Mouse (Mus musculus) kidney, postnatal 4 days (tissue): ENCODE results near the gene Tns4.
A peak's percentile ranks its signal among the peaks of the same experiment; 100 is the strongest.

ENCODE experiments used
- DNase-seq, 2 experiments: peaks; one replicate each; pipeline ENCODE4 v3.0.0; 2021; ENCODE audit warnings: mixed read lengths in 2 of 2

Tns4 gene

DNA sequence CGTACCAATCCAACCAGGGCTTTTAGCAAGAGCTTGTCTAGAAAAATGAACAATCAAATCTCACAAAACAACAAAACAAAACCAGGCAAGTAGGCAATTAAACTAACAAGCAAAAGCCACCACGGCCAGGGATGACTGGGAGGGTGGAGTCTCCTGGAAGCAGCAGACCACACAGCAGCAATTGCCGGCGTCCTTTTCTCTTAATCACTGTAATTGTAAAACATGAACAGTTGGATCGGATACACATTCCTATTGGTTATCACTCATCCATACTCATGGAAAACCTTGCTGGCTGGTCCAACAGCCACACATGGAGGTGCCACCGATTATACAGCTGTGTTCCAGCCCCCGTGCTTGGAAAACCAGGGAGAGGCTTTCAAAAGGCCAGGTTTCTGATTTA lies 28.8 kb upstream of the Tns4 start:
- no peak for DNase-seq

DNA sequence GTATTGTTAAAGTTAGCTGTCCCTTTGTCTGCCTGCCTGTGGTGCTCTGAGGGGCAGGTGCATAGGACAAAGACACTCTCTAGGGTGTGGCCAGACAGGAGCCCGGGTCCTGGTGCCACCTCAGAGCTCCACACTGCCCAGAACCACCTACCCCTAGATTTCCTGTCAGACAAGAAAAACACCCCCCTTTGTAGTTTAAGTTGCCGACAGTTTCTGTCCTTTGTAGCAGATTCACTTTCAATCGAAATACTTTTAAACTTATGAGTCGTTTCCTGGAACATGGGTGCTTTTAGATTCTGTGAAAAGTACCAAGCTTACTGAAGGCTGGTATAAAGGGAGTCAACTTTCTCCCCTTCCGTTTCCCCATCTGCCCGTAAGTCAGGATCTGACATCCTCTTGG lies 26.8 kb upstream of the Tns4 start:
- no peak for DNase-seq

DNA sequence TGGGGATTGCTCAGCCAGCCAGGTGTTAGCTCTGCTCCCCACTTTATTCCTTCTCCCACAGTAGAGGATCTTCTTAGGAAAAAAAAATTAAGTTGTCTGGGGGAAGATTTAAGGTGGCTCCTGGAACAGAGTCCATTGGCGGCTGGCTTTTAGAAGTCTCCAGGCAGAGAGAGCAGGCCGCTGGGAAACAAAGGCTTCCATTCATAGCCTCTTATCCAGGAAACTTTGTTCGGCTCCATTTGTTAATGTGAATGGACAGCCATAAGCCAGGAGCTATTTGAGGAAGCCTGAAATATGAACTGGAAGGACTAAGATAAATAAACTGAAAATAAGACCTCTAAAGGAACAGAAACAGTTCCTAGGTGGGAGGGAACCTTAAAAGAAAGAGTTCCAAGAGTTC lies 24.0 kb upstream of the Tns4 start:
- no peak for DNase-seq

DNA sequence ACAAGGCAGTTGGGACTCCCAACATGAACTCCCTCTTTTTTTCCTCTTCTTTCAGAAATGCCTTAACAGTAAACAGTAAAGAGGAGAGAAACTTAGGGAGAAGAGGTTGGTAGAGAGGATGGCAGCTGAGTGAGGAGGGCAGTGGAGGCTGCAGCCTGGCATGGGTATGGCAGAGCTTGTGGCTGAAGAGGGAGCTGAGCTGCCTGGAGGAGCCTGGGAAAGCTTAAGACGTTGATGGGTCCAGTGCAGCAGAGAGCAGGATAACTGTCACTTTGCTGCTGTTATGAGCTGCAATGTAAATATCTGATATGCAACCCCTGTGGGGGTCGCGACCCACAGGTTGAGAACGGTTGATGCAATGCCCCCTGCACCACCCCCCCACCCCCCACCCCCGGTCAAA lies 23.6 kb upstream of the Tns4 start:
- DNase-seq, result no peak

DNA sequence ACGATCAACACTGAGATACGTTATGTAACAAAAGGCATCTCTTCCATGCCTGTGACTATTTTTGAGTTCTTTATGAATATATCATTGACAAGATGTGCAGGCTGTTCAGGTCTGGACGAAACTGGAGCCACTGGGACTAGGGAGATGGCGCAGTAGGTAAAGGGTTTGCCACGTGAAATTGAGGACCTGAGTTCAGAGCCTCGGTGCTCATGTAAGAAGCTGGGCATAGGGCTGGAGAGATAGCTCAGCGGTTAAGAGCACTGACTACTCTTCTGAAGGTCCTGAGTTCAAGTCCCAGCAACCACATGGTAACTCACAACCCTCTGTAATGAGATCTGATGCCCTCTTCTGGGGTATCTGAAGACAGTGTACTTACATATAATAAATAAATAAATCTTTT lies 22.5 kb upstream of the Tns4 start:
- DNase-seq, result no peak

DNA sequence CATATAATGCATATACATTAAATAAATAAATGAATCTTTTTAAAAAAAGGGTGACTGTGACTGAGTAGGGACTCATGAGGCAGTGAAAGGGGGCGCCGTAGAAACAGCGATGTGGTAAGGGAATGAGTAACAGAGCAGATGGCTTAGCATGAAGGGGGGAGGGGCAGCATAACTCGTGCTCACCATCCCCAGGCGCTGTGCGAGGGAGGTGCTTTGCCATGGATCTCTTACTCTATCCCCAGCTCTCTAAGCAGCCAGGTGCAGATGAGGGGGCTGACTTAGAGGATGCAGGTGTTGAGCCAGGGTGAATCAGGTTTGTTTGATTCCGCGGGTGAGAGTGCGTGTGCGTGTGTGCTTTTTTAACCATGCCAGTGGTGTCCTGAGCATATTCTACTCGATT lies 22.0 kb upstream of the Tns4 start:
- DNase-seq, result peak in 1 of 2 experiments; percentile 67

DNA sequence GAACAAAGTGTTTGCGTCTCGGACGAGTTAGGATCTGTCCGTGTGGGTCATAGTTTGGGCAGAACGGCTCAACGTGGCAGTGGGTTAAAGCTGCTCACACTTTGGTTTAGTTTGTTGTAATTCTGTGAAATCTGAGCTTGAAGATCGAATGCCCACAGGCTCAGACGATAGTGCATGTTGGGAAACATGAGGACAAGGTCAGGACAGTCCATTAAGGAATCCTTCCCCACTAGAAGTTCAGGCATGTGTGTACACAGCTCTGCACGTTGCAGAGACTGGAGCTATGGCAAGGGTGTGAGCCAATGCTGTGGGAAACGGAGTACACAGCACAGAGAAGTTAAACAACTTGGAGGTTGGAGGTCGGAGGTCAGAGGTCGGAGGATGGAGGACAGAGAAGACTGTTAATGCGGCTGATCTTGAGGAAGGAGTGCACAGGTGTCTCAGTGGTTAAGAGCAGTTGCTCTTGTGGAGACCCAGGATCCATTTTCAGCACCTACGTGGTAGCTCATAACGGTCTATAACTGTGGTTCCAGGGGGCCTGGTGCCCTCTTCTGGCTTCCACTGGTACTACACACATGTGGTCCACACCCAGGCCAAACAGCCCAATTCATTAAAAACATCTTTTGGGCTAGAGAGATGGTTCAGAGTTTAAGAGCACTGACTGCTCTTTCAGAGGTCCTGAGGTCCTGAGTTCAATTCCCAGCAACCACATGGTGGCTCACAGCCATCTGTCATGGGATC lies 21.4 kb upstream of the Tns4 start:
- peak in 1 of 2 experiments; percentile 46 for DNase-seq

DNA sequence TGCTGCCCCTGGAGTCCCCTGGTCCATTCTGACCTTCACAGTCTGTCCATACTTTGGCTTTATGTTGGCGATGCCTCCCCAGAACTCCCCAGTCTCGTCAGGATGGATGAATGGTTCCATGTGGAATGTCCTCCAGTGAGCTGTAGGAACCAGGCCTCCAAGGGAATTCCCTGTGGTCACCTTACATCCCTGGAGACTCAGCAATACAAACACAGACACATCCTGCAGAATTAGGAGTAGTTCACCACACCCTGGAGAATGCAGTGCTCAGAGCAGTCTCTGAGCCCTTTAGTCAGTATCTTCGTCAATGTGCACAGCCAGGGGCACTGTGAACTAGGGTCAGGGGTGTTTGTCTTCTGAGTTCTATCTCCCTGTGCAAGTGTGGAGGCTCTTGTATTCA lies 19.2 kb upstream of the Tns4 start:
- no peak for DNase-seq

DNA sequence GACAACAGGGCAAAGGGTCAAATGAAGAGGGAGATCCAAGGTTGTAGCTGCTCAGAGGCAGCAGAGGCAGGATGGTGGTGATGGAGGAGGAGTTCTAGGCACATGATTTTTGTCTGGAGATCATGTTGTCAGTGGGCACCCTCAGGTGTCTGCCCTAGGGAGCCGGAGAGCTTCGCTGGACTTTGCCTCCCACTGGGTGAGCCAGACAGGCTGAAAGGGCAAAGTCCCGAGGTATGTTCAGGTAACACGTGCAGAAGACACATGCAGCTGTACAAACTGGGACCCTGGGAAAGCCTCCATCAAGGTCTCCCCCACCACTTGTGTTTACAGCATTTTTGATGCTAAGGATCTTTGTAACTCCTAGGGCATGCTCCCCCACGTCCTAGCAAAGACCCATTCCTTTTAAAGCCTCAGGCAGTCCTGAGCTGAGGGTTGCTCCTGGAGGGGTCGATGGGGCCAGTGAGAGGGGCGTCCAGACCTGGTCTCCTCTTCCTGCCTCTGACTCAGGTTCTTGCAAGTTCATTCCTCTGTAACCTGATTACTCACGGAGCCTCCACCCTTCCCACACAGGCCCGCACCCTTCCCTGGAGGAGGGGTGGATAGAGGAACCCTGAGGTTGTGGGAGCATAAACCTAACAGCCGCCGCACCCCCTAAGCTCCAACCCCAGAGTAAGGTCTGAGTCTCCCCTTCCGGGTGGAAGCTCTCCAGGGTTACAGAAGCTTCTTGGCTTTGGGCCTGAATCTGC lies 17.0 kb upstream of the Tns4 start:
- peak in 1 of 2 experiments; percentile 59 for DNase-seq

DNA sequence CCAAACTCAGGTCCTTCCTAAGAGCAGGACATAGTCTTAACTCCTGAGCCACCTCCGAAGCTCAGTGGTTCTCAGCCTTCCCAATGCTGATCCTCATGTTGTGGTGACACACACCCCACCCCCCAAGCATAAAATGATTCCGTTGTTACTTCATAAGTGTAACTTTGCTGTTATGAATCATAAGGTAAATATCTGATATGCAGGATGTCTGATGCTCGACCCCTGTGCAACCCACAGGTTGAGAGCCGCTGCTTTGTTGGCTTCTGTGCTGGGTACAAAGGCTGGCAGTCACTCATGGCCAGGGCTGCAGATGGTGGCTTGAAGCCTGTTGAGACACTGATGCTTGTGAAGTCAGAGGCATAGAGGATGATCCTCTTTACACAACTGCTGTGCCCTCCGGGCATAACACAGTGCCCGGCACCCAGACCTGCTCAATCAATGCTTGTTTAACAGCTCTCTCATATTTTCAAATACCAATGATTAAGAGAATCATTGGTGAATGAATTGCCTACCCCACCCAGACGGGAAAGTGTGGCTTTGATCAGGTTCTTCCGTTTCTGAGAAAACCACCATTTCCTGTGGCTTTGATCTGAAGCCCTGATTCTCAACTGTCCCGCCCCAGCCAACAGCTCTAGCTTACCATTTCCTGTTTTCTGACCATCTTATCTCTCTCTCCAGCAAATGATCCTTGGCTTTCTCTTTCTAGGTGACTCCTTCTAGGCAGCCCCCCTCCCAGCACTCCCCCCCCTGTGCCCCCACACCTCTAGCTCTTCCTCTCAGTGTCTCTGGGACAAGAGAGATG lies 15.7 kb upstream of the Tns4 start:
- no peak for DNase-seq

DNA sequence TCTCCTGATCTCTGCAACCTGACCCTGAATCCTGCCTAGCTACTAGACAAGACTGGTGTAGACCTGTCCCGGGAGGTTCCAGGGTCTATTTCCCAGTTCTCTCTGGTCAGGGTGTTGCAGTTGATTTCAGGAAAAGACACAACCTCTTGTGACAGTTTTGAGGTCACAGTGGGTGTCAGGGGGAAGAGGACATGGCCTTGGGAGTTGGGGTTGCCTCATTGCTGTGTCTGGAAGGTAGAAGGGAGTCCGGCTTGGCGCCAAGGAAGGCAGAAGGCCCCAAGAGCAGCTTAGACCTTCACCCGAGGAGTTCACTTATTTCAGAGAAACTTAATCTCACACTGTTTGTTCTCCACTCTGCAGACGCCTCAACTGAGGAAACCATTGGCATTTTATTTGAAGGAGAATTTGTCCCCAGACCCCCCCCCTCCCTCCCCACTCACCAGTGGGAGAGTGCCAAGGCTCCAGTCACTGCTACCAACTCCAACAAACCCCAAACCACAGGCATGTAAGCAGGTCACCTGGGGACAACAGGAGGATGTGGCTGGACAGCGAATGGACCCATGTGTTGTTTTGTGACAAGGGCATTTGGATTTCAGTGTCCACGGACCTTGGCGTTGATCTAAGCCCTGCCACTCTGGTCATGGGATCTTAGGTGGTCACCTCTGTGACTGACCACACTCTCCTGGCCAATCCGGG lies 13.6 kb upstream of the Tns4 start:
- DNase-seq, result no peak

DNA sequence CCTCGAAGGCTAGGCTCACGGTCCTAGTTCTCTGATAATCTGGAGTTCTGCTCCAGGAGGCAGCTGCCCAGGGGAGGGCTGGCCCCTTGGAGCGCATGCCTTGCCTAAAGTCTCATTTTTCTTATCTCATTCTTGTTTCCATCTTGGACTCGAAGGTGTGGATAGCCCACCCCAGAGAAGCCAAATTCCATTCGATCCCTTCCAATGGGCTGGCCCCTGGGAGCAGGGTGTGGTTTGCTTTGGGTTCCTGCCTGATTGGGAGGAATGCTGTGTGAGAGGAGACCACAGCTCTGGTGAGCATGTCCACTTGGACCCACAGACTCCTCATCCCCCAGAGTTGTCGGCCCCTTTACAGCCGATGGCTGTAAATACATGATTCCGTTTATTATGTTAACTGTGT lies 12.6 kb upstream of the Tns4 start:
- DNase-seq, result no peak

DNA sequence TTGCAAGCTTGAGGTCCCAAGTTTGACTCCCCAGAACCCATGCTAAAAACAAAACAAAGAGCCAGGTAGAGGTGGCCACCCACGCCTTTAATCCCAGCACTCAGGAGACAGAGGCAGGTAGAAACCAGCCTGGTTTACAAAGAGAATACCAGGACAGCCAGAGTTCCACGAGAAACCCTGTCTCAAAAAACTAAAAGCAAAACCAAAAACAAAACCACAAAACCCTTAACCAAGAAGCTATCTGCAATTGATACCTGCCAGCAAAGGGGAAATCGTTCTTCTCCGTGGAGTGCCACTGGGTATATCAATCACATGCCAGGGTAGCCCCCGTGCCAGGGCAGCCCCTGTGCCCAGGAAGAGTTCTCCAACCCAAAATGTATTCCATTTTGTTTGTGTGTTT lies 11.1 kb upstream of the Tns4 start:
- DNase-seq, result no peak

DNA sequence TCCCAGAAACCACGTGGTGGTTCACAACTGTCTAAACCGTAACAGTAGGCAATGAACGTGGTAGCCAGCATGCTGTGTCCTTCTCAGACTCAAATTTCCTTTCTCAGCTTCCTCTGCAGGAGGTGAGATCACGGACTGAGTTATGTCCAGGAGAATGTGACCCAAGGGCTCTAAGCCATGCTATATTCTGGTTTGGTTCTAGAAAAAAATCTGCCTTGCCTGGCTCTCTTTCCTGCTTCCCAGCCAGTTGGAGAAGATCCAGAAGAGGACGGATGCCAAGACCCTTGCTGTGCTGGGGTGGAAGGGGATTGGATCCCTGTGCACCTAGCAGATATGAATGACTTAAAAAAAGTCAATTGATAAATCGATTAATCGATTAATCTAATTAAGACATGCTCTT lies 10.4 kb upstream of the Tns4 start:
- DNase-seq, result peak; percentile 47 to 55

DNA sequence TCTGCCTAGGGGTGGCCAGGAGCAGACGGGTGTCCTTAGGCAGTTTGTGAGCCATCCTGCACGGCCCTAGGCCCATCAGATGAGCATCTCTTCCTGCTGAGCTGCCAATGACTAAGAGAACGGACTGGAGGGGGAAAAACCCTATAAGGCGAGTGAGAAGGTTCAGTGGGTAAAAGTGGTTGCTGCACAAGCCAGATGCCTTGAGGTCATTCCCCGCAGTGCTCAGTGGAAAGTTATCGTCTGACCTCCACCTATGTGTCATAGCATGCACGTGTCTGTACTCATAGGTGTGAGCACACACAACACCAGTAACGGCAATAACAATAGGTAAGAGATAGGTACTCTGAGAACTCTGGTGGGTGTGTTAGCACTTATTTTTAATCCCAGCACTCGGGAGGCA lies 9.8 kb upstream of the Tns4 start:
- DNase-seq, result no peak

DNA sequence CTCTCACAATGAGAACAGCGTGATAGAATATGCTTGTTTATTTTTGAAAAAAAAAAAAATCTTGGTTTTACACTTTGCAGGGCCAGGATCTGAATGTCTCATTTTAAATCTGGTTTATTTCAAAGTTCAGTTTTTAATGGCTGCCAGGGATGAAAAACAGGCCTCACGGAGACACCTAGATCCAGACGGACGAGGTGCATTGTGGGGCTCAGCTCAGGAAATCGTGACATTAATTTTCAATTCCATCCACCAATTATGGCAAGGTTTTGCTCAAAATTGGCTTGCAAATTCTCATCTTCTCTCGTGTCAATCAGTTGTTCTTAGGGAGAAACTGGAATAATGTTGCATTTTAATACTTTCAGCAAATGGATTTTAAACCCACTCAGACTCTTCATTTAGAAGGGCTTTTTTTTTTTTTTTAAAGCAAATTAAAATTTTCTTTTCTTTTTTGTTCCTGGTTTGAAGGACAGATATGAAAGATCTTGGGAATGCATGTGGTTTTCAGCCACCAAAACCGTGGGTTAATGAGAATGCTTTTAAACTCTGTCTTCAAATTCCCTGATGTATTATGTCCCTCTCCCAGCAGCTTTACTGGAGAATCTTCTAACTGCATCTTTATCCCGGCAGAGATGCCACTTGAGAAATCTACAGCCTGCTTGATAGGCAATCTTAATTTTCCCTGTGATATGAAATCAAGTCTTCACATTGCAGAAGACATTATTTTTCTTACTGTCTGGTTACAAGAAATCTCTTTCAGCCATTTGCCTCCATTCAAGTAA lies 8.1 kb upstream of the Tns4 start:
- DNase-seq, result no peak

DNA sequence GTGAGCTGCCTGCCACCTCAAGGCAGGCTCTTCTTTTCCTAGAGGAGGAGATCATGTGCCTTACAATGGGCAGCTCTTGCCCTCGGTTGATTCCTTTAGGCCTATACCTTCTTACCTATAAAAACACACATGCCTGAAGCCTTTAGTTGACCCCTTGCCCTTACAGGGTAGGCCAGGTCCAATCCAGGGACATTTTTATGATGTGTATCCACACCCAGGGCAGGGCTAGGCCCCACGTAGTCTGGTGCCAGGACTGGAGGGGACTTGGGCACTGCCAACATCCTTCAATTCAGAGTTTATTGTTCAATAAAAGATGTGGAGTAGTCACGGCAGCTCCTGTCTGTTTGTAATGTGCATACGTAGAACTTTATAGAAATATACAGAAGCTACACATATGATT lies 7.3 kb upstream of the Tns4 start:
- DNase-seq, result no peak

DNA sequence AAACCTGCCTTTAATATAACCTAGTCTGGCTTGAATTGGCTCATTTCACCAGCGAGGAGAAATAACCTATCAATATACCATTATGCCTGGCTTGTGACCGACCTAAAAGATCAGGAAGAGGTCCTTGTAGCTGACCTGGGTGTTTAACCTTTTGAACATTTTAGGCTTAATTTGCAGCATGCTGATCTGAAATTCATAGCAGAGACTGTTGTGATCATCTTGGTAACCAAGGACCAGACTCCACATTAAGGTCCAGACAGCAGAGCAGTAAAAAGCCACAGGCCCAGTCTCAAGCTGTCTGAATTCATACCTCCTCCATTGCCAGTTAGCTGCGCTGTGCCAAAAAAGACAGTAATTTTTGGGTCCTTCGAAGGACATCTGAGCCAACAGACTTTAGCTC lies 6.7 kb upstream of the Tns4 start:
- DNase-seq, result no peak

DNA sequence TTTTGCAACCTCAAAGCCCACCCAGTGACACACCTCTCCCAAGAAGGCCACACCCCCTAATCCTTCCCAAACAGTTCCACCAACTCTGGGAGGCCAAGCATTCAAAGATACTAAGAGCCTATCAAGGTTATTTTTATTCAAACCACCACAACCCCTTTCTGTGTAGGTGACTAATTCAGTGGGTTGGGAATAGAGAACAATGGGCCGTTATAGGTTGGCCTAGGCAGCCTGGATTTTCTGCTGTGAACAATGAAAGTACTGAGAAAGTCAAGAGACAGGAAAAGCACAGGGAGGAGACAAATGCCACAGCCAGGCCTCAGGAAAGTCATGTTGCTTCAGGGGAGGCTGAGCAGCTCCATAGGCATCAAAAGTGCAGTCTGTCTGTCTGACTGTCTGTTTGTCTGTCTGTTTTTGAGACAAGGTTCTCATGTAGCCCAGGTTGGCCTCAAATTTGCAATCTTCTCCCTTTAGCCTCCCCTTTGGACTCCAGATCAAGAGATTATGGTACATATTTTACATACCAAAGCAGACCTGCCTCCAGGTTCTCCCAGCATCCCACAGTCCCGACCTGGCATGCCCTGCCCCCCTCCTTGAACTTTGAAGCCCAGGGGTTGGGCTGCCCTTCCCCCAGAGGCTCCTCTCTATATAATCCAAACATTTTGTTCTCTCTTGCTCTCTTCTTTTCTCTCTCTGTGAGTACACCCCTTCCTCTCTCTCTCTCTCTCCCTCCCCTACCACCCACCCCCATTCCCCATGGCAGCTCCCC lies 6.0 kb upstream of the Tns4 start:
- DNase-seq, result no peak

DNA sequence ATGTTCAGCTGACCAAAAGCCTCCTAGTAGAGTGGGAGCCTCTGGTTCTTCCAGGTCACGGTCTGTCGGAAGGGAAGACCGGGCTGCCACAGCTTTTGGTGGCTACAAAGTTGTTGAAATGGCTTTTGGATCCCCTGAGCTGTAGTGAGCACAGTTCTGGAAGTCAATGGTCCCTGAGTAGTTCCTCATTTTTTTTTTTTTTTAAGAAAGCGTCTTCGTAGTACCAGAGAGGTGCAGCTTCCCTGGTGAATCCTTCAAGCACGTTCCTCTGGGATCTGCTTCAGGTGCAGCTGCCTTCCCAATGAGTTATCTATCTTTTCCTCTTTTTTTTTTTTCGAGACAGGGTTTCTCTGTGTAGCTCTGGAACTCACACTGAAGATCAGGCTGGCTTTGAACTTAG lies 4.6 kb upstream of the Tns4 start:
- no peak for DNase-seq

DNA sequence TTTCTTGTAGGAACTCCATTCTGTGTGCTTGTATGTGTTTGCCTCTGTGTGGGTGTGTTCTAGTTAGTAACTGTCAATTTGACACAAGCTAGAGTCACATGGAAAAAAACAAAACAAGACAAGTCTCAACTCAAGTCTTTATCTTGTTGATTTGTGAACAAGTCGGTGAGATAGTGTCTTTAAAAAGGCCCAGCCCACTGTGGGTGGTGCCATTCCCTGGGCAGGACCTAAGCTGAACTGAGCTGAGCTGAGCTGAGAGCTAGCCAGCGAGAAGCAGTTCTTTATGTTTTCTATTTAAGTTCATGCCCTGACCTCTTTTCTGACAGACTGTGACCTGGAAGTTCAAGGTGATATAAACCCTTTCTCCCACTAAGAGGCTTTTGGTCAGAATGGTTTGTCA lies 2.6 kb upstream of the Tns4 start:
- no peak for DNase-seq

DNA sequence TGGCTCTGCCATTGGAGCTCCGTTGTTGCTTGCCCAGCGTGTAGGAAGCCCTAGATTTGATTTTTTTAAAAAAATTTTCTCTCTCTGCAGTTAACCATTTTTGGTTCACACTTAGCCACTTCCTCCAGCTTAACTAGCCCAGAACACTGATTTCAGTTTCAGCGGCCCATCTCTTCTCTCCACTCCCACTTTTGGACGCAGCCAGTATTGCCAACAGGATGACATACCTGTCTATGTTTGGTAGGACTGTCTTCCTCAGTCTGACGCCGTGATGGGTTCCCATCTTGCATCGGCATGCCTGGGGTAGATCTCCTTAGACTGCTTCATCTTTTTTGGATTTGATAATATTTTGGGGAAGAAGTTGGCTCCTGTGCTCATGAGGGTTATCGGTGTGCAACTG lies 1.3 kb upstream of the Tns4 start:
- DNase-seq, result no peak
